Mouse (Mus musculus) testis, adult 2 months (tissue): ENCODE data around the gene Zfp664.

ENCODE experiments used
- CTCF ChIP-seq: fragments of 200-500 bp; IDR thresholded peaks from 2 replicates; pipeline ENCODE4 v1.5.1; 2012; ENCODE audit warnings: low read depth, mild to moderate bottlenecking, inconsistent platforms, low read length, moderate library complexity; ENCODE audit not compliant: control insufficient read depth, insufficient read depth, insufficient replicate concordance
- POLR2A ChIP-seq: fragments of 200-500 bp; IDR thresholded peaks from 2 replicates; pipeline ENCODE4 v1.6.1; 2012; ENCODE audit warnings: low read depth, mild to moderate bottlenecking, inconsistent platforms, low read length, moderate library complexity; ENCODE audit not compliant: control insufficient read depth

GRCm38 (mm10) chr5:124868981-124869380 is 6.5 kb downstream of the Zfp664 start:
- TF ChIP-seq POLR2A (no peak), CTCF (no peak)
